Mouse (Mus musculus) limb, embryonic 13.5 days (tissue): ENCODE results near the gene Cmah. TPM values are rescaled to one million over a fixed set of nuclear protein-coding genes. Genes with fewer than 3 reads are reported as not detected.

Source experiments
- ATAC-seq: fragments of 200-750 bp; cut with Nextera tagmentation; 2 replicates; pipeline ENCODE4 v1.8.0; 2017; ENCODE audit warnings: low read depth, moderate number of reproducible peaks, moderate TSS enrichment; ENCODE audit not compliant: low FRiP score
- H3K27ac ChIP-seq: fragments of 300-500 bp; sonication (generic); 2 replicates; pipeline ENCODE4 v1.5.1; 2015; ENCODE audit warnings: inconsistent platforms, mild to moderate bottlenecking, moderate library complexity
- H3K27me3 ChIP-seq: fragments of 300-500 bp; sonication (generic); 2 replicates; pipeline ENCODE4 v1.6.1; 2015; ENCODE audit warnings: mild to moderate bottlenecking, inconsistent platforms
- H3K36me3 ChIP-seq: fragments of 300-500 bp; sonication (generic); 2 replicates; pipeline ENCODE4 v1.6.1; 2015; ENCODE audit warnings: inconsistent platforms, mild to moderate bottlenecking, moderate library complexity
- H3K4me1 ChIP-seq: fragments of 300-500 bp; sonication (generic); 2 replicates; pipeline ENCODE4 v1.6.1; 2015; ENCODE audit warnings: inconsistent platforms
- H3K4me2 ChIP-seq: fragments of 300-500 bp; sonication (generic); replicated peaks from 2 replicates; pipeline ENCODE4 v1.6.1; 2015; ENCODE audit warnings: inconsistent platforms, mild to moderate bottlenecking, moderate library complexity
- H3K4me3 ChIP-seq: fragments of 300-500 bp; sonication (generic); 2 replicates; pipeline ENCODE4 v1.5.1; 2015; ENCODE audit warnings: moderate library complexity, mild to moderate bottlenecking, inconsistent platforms
- H3K9ac ChIP-seq: fragments of 300-500 bp; sonication (generic); 2 replicates; pipeline ENCODE4 v1.6.1; 2015; ENCODE audit warnings: mild to moderate bottlenecking, inconsistent platforms
- H3K9me3 ChIP-seq: fragments of 300-500 bp; sonication (generic); 2 replicates; pipeline ENCODE4 v1.6.1; 2016; ENCODE audit warnings: inconsistent platforms
- WGBS: fragments of 180-500 bp; shearing (Covaris S2); methylation state at CpG from one replicate; pipeline ENCODE4 v1.1.7; 2015; 5-methylcytosine and 5-hydroxymethylcytosine counted together
- polyA plus RNA-seq: library from polyadenylated mRNA; unstranded; fragments of >200 nt; fragmentation: Nextera tagmentation; extraction: Ambion mirVana; gene quantifications from 2 replicates; pipeline ENCODE4 v1.2.1, GENCODE M21; 2015

Gene Cmah
- polyA plus RNA-seq, 1 experiment from 2014 or later = 0.08 TPM

GRCm38 (mm10) chr13:24507156-24507555 is 180.0 kb downstream of the Cmah start:
- no peak overlapping the region for H3K4me2 ChIP-seq
- H3K9me3 ChIP-seq = no peaks in the 10 kb centered on the region
- no peaks in the 10 kb centered on the region for H3K4me1 ChIP-seq
- no peaks in the 10 kb centered on the region for H3K36me3 ChIP-seq
- no peak for ATAC-seq
- WGBS = 70% methylated on average over 6 of the region's 6 CpGs
- H3K9ac ChIP-seq = no peak overlapping the region
- H3K4me3 ChIP-seq = no peak overlapping the region
- H3K27me3 ChIP-seq = no peaks in the 10 kb centered on the region
- no peak overlapping the region for H3K27ac ChIP-seq

- no peak overlapping the region for H3K27ac ChIP-seq
- no peak for ATAC-seq
- H3K4me1 ChIP-seq = no peaks in the 10 kb centered on the region
- no peak overlapping the region for H3K4me3 ChIP-seq
- no peaks in the 10 kb centered on the region for H3K27me3 ChIP-seq
- H3K9me3 ChIP-seq = no peaks in the 10 kb centered on the region
- WGBS = 75% methylated on average over 1 of the region's 1 CpGs
- H3K9ac ChIP-seq = no peak overlapping the region
- H3K4me2 ChIP-seq = no peak overlapping the region
- H3K36me3 ChIP-seq = no peaks in the 10 kb centered on the region
Measured at GRCm38 (mm10) chr13:24508917-24509316, 181.7 kb downstream of the Cmah start.

GRCm38 (mm10) chr13:24511367-24511766 is 184.2 kb downstream of the Cmah start:
- Histone ChIP-seq H3K27me3 (no peaks in the 10 kb centered on the region), H3K4me1 (no peaks in the 10 kb centered on the region), H3K4me3 (no peak overlapping the region), H3K36me3 (no peaks in the 10 kb centered on the region), H3K4me2 (no peak overlapping the region), H3K9me3 (no peaks in the 10 kb centered on the region), H3K9ac (no peak overlapping the region), H3K27ac (no peak overlapping the region)
- 78% methylated on average over 1 of the region's 1 CpGs for WGBS
- ATAC-seq = no peak

GRCm38 (mm10) chr13:24511932-24512520 is 184.8 kb downstream of the Cmah start:
- Histone ChIP-seq H3K27ac (no peak overlapping the region), H3K4me1 (no peaks in the 10 kb centered on the region), H3K36me3 (no peaks in the 10 kb centered on the region), H3K9ac (no peak overlapping the region), H3K4me3 (no peak overlapping the region), H3K9me3 (no peaks in the 10 kb centered on the region), H3K27me3 (no peaks in the 10 kb centered on the region), H3K4me2 (no peak overlapping the region)
- 82% methylated on average over 14 of the region's 14 CpGs for WGBS
- no peak for ATAC-seq

- Histone ChIP-seq H3K36me3 (no peaks in the 10 kb centered on the region), H3K27ac (no peak overlapping the region), H3K4me3 (no peak overlapping the region), H3K4me1 (no peaks in the 10 kb centered on the region), H3K9me3 (no peaks in the 10 kb centered on the region), H3K9ac (no peak overlapping the region), H3K27me3 (no peaks in the 10 kb centered on the region), H3K4me2 (no peak overlapping the region)
- 89% methylated on average over 3 of the region's 3 CpGs for WGBS
- no peak for ATAC-seq
Measured at GRCm38 (mm10) chr13:24513717-24514116, 186.5 kb downstream of the Cmah start.

- no peak overlapping the region for H3K4me3 ChIP-seq
- no peaks in the 10 kb centered on the region for H3K27me3 ChIP-seq
- no peaks in the 10 kb centered on the region for H3K4me1 ChIP-seq
- H3K27ac ChIP-seq = no peak overlapping the region
- no peak for ATAC-seq
- 44% methylated on average over 6 of the region's 6 CpGs for WGBS
- H3K9me3 ChIP-seq = no peaks in the 10 kb centered on the region
- no peak overlapping the region for H3K9ac ChIP-seq
- H3K36me3 ChIP-seq = no peaks in the 10 kb centered on the region
- no peak overlapping the region for H3K4me2 ChIP-seq
Measured at GRCm38 (mm10) chr13:24515101-24515675, 188.0 kb downstream of the Cmah start.

- H3K4me2 ChIP-seq = no peak overlapping the region
- no peaks in the 10 kb centered on the region for H3K27me3 ChIP-seq
- H3K9ac ChIP-seq = no peak overlapping the region
- H3K27ac ChIP-seq = no peak overlapping the region
- H3K4me1 ChIP-seq = peaks cover 10% of the 10 kb centered on the region; the same call in 1 of the 2 replicates
- ATAC-seq = no peak
- 90% methylated on average over 2 of the region's 2 CpGs for WGBS
- no peaks in the 10 kb centered on the region for H3K36me3 ChIP-seq
- H3K9me3 ChIP-seq = no peaks in the 10 kb centered on the region
- H3K4me3 ChIP-seq = no peak overlapping the region
Measured at GRCm38 (mm10) chr13:24517757-24518156, 190.6 kb downstream of the Cmah start.

GRCm38 (mm10) chr13:24518887-24519286 is 191.7 kb downstream of the Cmah start:
- Histone ChIP-seq H3K27me3 (no peaks in the 10 kb centered on the region), H3K4me3 (no peak overlapping the region), H3K4me1 (peaks cover 10% of the 10 kb centered on the region; the same call in 1 of the 2 replicates), H3K36me3 (no peaks in the 10 kb centered on the region), H3K4me2 (no peak overlapping the region), H3K9me3 (no peaks in the 10 kb centered on the region), H3K27ac (no peak overlapping the region), H3K9ac (no peak overlapping the region)
- WGBS = 36% methylated on average over 6 of the region's 6 CpGs
- ATAC-seq = no peak

GRCm38 (mm10) chr13:24519976-24520647 is 192.9 kb downstream of the Cmah start:
- WGBS = 76% methylated on average over 14 of the region's 14 CpGs
- H3K9ac ChIP-seq = no peak overlapping the region
- H3K9me3 ChIP-seq = no peaks in the 10 kb centered on the region
- ATAC-seq = no peak
- H3K4me2 ChIP-seq = no peak overlapping the region
- H3K4me3 ChIP-seq = no peak overlapping the region
- H3K27ac ChIP-seq = no peak overlapping the region
- H3K4me1 ChIP-seq = peaks cover 10% of the 10 kb centered on the region; the same call in 1 of the 2 replicates
- no peaks in the 10 kb centered on the region for H3K36me3 ChIP-seq
- no peaks in the 10 kb centered on the region for H3K27me3 ChIP-seq

- Histone ChIP-seq H3K27me3 (no peaks in the 10 kb centered on the region), H3K4me2 (no peak overlapping the region), H3K36me3 (no peaks in the 10 kb centered on the region), H3K9ac (no peak overlapping the region), H3K4me3 (no peak overlapping the region), H3K9me3 (no peaks in the 10 kb centered on the region), H3K4me1 (peaks cover 10% of the 10 kb centered on the region; the same call in 1 of the 2 replicates), H3K27ac (no peak overlapping the region; the same call in 1 of the 2 replicates)
- ATAC-seq = no peak
- 72% methylated on average over 10 of the region's 10 CpGs for WGBS
Measured at GRCm38 (mm10) chr13:24520796-24521195, 193.6 kb downstream of the Cmah start.

- Histone ChIP-seq H3K9me3 (no peaks in the 10 kb centered on the region), H3K4me2 (no peak overlapping the region), H3K27me3 (no peaks in the 10 kb centered on the region), H3K9ac (no peak overlapping the region), H3K27ac (no peak overlapping the region), H3K4me1 (peaks cover 10% of the 10 kb centered on the region; the same call in 1 of the 2 replicates), H3K4me3 (no peak overlapping the region), H3K36me3 (no peaks in the 10 kb centered on the region)
- no peak for ATAC-seq
- 59% methylated on average over 18 of the region's 18 CpGs for WGBS
Measured at GRCm38 (mm10) chr13:24521446-24522342, 194.5 kb downstream of the Cmah start.

- 83% methylated on average over 7 of the region's 7 CpGs for WGBS
- ATAC-seq = no peak
- Histone ChIP-seq H3K27me3 (no peaks in the 10 kb centered on the region), H3K27ac (no peak overlapping the region), H3K36me3 (no peaks in the 10 kb centered on the region), H3K4me1 (peaks cover 10% of the 10 kb centered on the region; the same call in 1 of the 2 replicates), H3K9me3 (no peaks in the 10 kb centered on the region), H3K9ac (no peak overlapping the region), H3K4me3 (no peak overlapping the region), H3K4me2 (no peak overlapping the region)
Measured at GRCm38 (mm10) chr13:24522343-24522837, 195.2 kb downstream of the Cmah start.
